Mouse (Mus musculus) stomach, postnatal 0 days (tissue): Measurements from ENCODE around the gene Sft2d2.

Experiments used
- CTCF ChIP-seq: IDR thresholded peaks from 2 replicates; pipeline ENCODE4 v1.5.1; 2016; ENCODE audit warnings: antibody characterized with exemption, low read depth, mild to moderate bottlenecking, moderate library complexity
- EP300 ChIP-seq: optimal IDR thresholded peaks from 2 replicates; pipeline ENCODE3; 2016; ENCODE audit warnings: antibody characterized with exemption

- TF ChIP-seq CTCF (no peak), EP300 (no peak)
Observed at GRCm38 (mm10) chr1:165133858-165134257, 60.4 kb downstream of the Sft2d2 start.
